Mouse (Mus musculus) CH12.LX (cell line): Measurements from ENCODE around the gene Apoc2. TPM values are rescaled to one million over a fixed set of nuclear protein-coding genes. Genes with fewer than 3 reads are reported as not detected.

Source experiments
- DNase-seq: peaks from one replicate; pipeline ENCODE4 v3.0.0-alpha.2; 2013; ENCODE audit errors: extremely low read depth
- H3K27ac ChIP-seq: 2 replicates; pipeline ENCODE4 v1.5.1; 2012; ENCODE audit warnings: low read depth, mild to moderate bottlenecking, control low read depth, moderate library complexity; ENCODE audit not compliant: insufficient read depth
- H3K27me3 ChIP-seq: replicated peaks from 2 replicates; pipeline ENCODE3; 2012; ENCODE audit warnings: inconsistent platforms
- H3K36me3 ChIP-seq, 2 experiments: replicated peaks in 1 of 2; 2 replicates each; pipeline versions ENCODE3 to v1.6.1; 2012; ENCODE audit warnings: inconsistent platforms in 1 of 2, low read length in 1 of 2, mild to moderate bottlenecking in 1 of 2, mixed read lengths in 1 of 2, moderate library complexity in 1 of 2; ENCODE audit not compliant: control insufficient read depth in 1 of 2, insufficient read depth in 1 of 2
- H3K4me1 ChIP-seq, 2 experiments: 2 replicates each; pipeline ENCODE4 v1.6.1; 2012; ENCODE audit warnings: inconsistent platforms in 1 of 2, moderate library complexity in 1 of 2; ENCODE audit not compliant: insufficient read depth in 2 of 2, control insufficient read depth in 1 of 2
- H3K4me2 ChIP-seq: 2 replicates; pipeline ENCODE4 v1.6.1; 2012; ENCODE audit warnings: low read depth, mild to moderate bottlenecking, control low read depth; ENCODE audit not compliant: poor library complexity, insufficient read depth, severe bottlenecking
- H3K4me3 ChIP-seq, 3 experiments: fragments of 150-350 bp in 1 of 3; sonication (generic) in 1 of 3; replicated peaks in 1 of 3; 2 replicates each; pipeline versions ENCODE3 to v1.5.1; 2011 to 2012; ENCODE audit warnings: low read depth in 2 of 3, low read length in 2 of 3, mild to moderate bottlenecking in 2 of 3, moderate library complexity in 2 of 3, control low read depth in 1 of 3, improper control_type of control experiment in 1 of 3, inconsistent platforms in 1 of 3, mixed read lengths in 1 of 3; ENCODE audit not compliant: poor library complexity in 1 of 3
- H3K79me2 ChIP-seq: replicated peaks from 2 replicates; pipeline ENCODE4 v1.6.1; 2012; ENCODE audit warnings: mild to moderate bottlenecking, moderate library complexity; ENCODE audit not compliant: control insufficient read depth, poor library complexity, insufficient read depth, severe bottlenecking; ENCODE audit errors: extremely low read depth
- H3K9ac ChIP-seq: 2 replicates; pipeline ENCODE4 v1.6.1; 2012; ENCODE audit warnings: low read depth, mild to moderate bottlenecking, control low read depth, moderate library complexity; ENCODE audit not compliant: insufficient read depth
- H3K9me3 ChIP-seq: replicated peaks from 2 replicates; pipeline ENCODE3; 2012; ENCODE audit warnings: low read length, inconsistent platforms, mixed read lengths
- BHLHE40 ChIP-seq: IDR thresholded peaks from 2 replicates; pipeline ENCODE4 v1.6.1; 2011; ENCODE audit warnings: mild to moderate bottlenecking, low read depth, low read length, improper control_type of control experiment
- CHD1 ChIP-seq: IDR thresholded peaks from 2 replicates; pipeline ENCODE4 v1.6.1; 2012; ENCODE audit warnings: low read depth, low read length, improper control_type of control experiment, inconsistent platforms
- CHD2 ChIP-seq: IDR thresholded peaks from 2 replicates; pipeline ENCODE4 v1.6.1; 2011; ENCODE audit warnings: low read length, improper control_type of control experiment
- CTCF ChIP-seq, 2 experiments: IDR thresholded peaks in 1 of 2; conservative IDR thresholded peaks in 1 of 2; 2 replicates each; pipeline ENCODE4 v1.5.1; 2011 to 2012; ENCODE audit warnings: low read depth in 2 of 2, low read length in 2 of 2, improper control_type of control experiment in 1 of 2, inconsistent platforms in 1 of 2, mild to moderate bottlenecking in 1 of 2, moderate library complexity in 1 of 2
- HCFC1 ChIP-seq: IDR thresholded peaks from 2 replicates; pipeline ENCODE4 v1.6.1; 2012; ENCODE audit warnings: low read depth, mild to moderate bottlenecking, inconsistent platforms, low read length, improper control_type of control experiment
- IRF4 ChIP-seq: IDR thresholded peaks from 2 replicates; pipeline ENCODE4 v1.6.1; 2014; ENCODE audit warnings: low read depth, mild to moderate bottlenecking, inconsistent platforms, low read length, improper control_type of control experiment
- JUN ChIP-seq: IDR thresholded peaks from 2 replicates; pipeline ENCODE4 v1.6.1; 2011; ENCODE audit warnings: low read depth, mild to moderate bottlenecking, low read length, improper control_type of control experiment, moderate library complexity; ENCODE audit not compliant: insufficient read depth
- KAT2A ChIP-seq: IDR thresholded peaks from 2 replicates; pipeline ENCODE4 v1.6.1; 2012; ENCODE audit warnings: low read length, improper control_type of control experiment, inconsistent platforms; ENCODE audit not compliant: insufficient replicate concordance
- MXI1 ChIP-seq: IDR thresholded peaks from 2 replicates; pipeline ENCODE4 v1.6.1; 2011; ENCODE audit warnings: mild to moderate bottlenecking, low read depth, low read length, improper control_type of control experiment
- NELFE ChIP-seq: IDR thresholded peaks from 2 replicates; pipeline ENCODE4 v1.6.1; 2011; ENCODE audit warnings: low read depth, low read length, improper control_type of control experiment
- PAX5 ChIP-seq: IDR thresholded peaks from 2 replicates; pipeline ENCODE4 v1.6.1; 2012; ENCODE audit warnings: low read length, inconsistent platforms, mixed read lengths
- POLR2A ChIP-seq: IDR thresholded peaks from 2 replicates; pipeline ENCODE4 v1.6.1; 2011; ENCODE audit warnings: low read depth, mild to moderate bottlenecking, improper control_type of control experiment, low read length
- POLR2AphosphoS2 ChIP-seq: IDR thresholded peaks from 2 replicates; pipeline ENCODE4 v1.6.1; 2011; ENCODE audit warnings: low read depth, low read length, improper control_type of control experiment
- RAD21 ChIP-seq: IDR thresholded peaks from 2 replicates; pipeline ENCODE4 v1.6.1; 2011; ENCODE audit warnings: low read depth, mild to moderate bottlenecking, low read length, improper control_type of control experiment, moderate library complexity
- TBP ChIP-seq: conservative IDR thresholded peaks from 2 replicates; pipeline ENCODE4 v1.6.1; 2011; ENCODE audit warnings: low read depth, low read length, improper control_type of control experiment
- ZKSCAN1 ChIP-seq: IDR thresholded peaks from 2 replicates; pipeline ENCODE4 v1.6.1; 2012; ENCODE audit warnings: low read depth, inconsistent platforms, low read length, improper control_type of control experiment, borderline replicate concordance
- ZNF384 ChIP-seq: IDR thresholded peaks from 2 replicates; pipeline ENCODE4 v1.6.1; 2012; ENCODE audit warnings: low read depth, low read length, improper control_type of control experiment, inconsistent platforms
- dilution Hi-C: fragments of 300-500 bp; cut with MboI; formaldehyde crosslinking; loops from 2 replicates; pipeline ENCODE4 v1.14.3; 2020; ENCODE audit warnings: low sequenced_read_pairs; ENCODE audit not compliant: extremely low pct_unique_long_range_greater_than_20kb, extremely low pct_ligation_motif_present
- in situ Hi-C: fragments of 300-500 bp; cut with MboI; formaldehyde crosslinking; loops from 3 replicates; pipeline ENCODE4 v1.14.3; 2019; ENCODE audit warnings: low sequenced_read_pairs, low pct_ligation_motif_present, low pct_unique_long_range_greater_than_20kb, mixed read lengths
- polyA plus RNA-seq: library from polyadenylated mRNA; unstranded; fragments of >175 nt; gene quantifications from 2 replicates; pipeline ENCODE4 v1.2.1, GENCODE M21; 2012; ENCODE audit warnings: low read depth; ENCODE audit not compliant: insufficient read length
- total RNA-seq, 2 experiments: library from RNA; depleted of rRNA; stranded (reverse); fragments of 300-350 nt in 1 of 2; fragments of >200 nt in 1 of 2; gene quantifications; 2 replicates each; pipeline ENCODE4 v1.2.3; 2012 to 2014

The Apoc2 gene
- total and polyA plus RNA-seq, 3 experiments: not detected

GRCm38 (mm10) chr7:19700299-19701068, 22.7 kb upstream of the Apoc2 start:
- Histone ChIP-seq H3K27ac (peak overlapping the region; percentile 12; the same call in 1 of the 2 replicates), H3K79me2 (no peaks in the 10 kb centered on the region)

GRCm38 (mm10) chr7:19699827-19700148, 22.0 kb upstream of the Apoc2 start:
- no peak overlapping the region for H3K4me2 ChIP-seq
- peaks cover 49 to 79% of the 10 kb centered on the region in 2 experiments for H3K36me3 ChIP-seq
- dilution Hi-C loops: no loop called here

More at GRCm38 (mm10) chr7:19700299-19701068, 22.7 kb upstream of the Apoc2 start:
- in situ Hi-C loops: no loop called here
- Histone ChIP-seq H3K4me3 (no peak overlapping the region), H3K4me1 (peaks cover 6 to 35% of the 10 kb centered on the region in 2 experiments; a peak in 3 of 4 replicates), H3K36me3 (peaks cover 53 to 86% of the 10 kb centered on the region in 2 experiments), H3K27me3 (no peaks in the 10 kb centered on the region), H3K4me2 (no peak overlapping the region), H3K9me3 (peaks cover 5% of the 10 kb centered on the region), H3K9ac (no peak overlapping the region)
- dilution Hi-C loops: no loop called here
- DNase-seq: no peak
- TF ChIP-seq BHLHE40 (peak; percentile 27; the same call in 1 of the 2 replicates), TBP (no peak), POLR2A (peak; percentile 32; the same call in 1 of the 2 replicates), KAT2A (no peak)

GRCm38 (mm10) chr7:19698907-19699826, 21.4 kb upstream of the Apoc2 start, which contains the start of gene Apoe:
Gene Apoe, minus strand, starts transcription at chr7:19699188.
- no peak within 1 kb of the TSS for H3K9ac ChIP-seq
- dilution Hi-C loops: no loop called here
- H3K9me3 ChIP-seq: peaks cover 5% of the 10 kb centered on the region
- H3K27ac ChIP-seq: no peak within 1 kb of the TSS
- H3K36me3 ChIP-seq: peaks cover 49 to 73% of the 10 kb centered on the region in 2 experiments
- H3K4me2 ChIP-seq: no peak within 1 kb of the TSS
- no peak within 1 kb of the TSS for H3K4me3 ChIP-seq
- H3K27me3 ChIP-seq: no peaks in the 10 kb centered on the region
- peaks cover 6 to 35% of the 10 kb centered on the region in 2 experiments; a peak in 3 of 4 replicates for H3K4me1 ChIP-seq
- DNase-seq: no peak
- in situ Hi-C loops: no loop called here
- no peak for TF ChIP-seq POLR2AphosphoS2
- TF ChIP-seq IRF4: no peak
- no peak for TF ChIP-seq CHD2
- TF ChIP-seq ZKSCAN1: no peak
- no peak for TF ChIP-seq RAD21
- no peak for TF ChIP-seq JUN
- TF ChIP-seq HCFC1: no peak
- no peak for TF ChIP-seq MXI1
- TF ChIP-seq CTCF (conservative IDR thresholded peaks at IDR 0.05 in 1 of 2, IDR thresholded peaks at IDR 0.05 in 1 of 2; ENCODE audit: low read depth in 2 of 2, low read length in 2 of 2): peak in 1 of 2 experiments; percentile 0; a peak in 1 of 4 replicates
- no peaks in the 10 kb centered on the region for H3K79me2 ChIP-seq

More at GRCm38 (mm10) chr7:19699827-19700148, 22.0 kb upstream of the Apoc2 start:
- no peak for DNase-seq
- no peaks in the 10 kb centered on the region for H3K27me3 ChIP-seq
- in situ Hi-C loops: no loop called here
- TF ChIP-seq PAX5 (no peak), CTCF (conservative IDR thresholded peaks at IDR 0.05 in 1 of 2, IDR thresholded peaks at IDR 0.05 in 1 of 2; ENCODE audit: low read depth in 2 of 2, low read length in 2 of 2) (no peak), ZNF384 (peak; percentile 52), NELFE (no peak), CHD1 (no peak)
- TF ChIP-seq, all 38 proteins: peak for 1
- Histone ChIP-seq H3K9ac (no peak overlapping the region), H3K4me1 (peaks cover 6 to 35% of the 10 kb centered on the region in 2 experiments; a peak in 3 of 4 replicates), H3K4me3 (no peak overlapping the region), H3K9me3 (peaks cover 5% of the 10 kb centered on the region), H3K27ac (no peak overlapping the region), H3K79me2 (no peaks in the 10 kb centered on the region)
